In the genomic region with DNA sequence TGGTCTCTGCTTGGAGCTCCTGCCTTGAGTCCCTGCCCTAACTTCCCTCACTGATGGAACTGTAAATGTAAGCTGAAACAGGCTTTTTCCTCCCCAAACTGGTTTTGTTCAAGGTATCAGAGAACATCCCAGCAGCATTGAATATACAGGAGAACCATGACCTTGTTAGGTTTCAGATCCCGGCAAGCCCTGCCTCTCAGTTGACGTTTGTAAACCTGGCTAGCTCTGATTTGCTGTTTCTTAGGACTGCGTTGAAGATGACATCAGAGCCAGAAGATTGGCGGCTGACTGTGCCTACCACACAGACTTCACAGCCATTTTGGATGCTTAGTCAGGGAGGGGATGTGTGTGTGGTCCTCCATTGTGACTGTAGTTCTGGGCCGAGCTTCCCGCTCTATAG, we compare ENCODE assay signal across 18 mouse cellular contexts. TPM values are rescaled to one million over a fixed set of nuclear protein-coding genes. Genes with fewer than 3 reads are reported as not detected.
"Had no signal": no experiment of that assay in that cellular context is flagged by ENCODE, and none has a peak within 500 bp of the region (broad histone marks: within the 10 kb centered on the region; RNA-seq: fewer than 3 reads in every experiment).

No protein-coding gene starts in this region.

- H3K4me3 ChIP-seq: midbrain, embryonic 10.5 days; midbrain, embryonic 12.5 days; neural tube, embryonic 13.5 days; neural tube, embryonic 15.5 days had no signal

- ATAC-seq: midbrain, embryonic 16.5 days had no signal

- H3K9me3 ChIP-seq: neural tube, embryonic 13.5 days; neural tube, embryonic 15.5 days had no signal

- H3K36me3 ChIP-seq: neural tube, embryonic 13.5 days; neural tube, embryonic 15.5 days had no signal

- H3K27me3 ChIP-seq: neural tube, embryonic 13.5 days; neural tube, embryonic 15.5 days had no signal

- H3K27ac ChIP-seq: midbrain, embryonic 10.5 days; midbrain, embryonic 12.5 days; neural tube, embryonic 13.5 days; neural tube, embryonic 15.5 days had no signal

- DNase-seq: lung, embryonic 14.5 days; lung, postnatal 10 days; lung, postnatal 4 days; midbrain, embryonic 14.5 days; retina, postnatal 1 day; right cerebral cortex, adult 18-20 months; right cerebral cortex, postnatal 25 days; right cerebral cortex, postnatal 4 days; spleen, adult 18-20 months; thymus, adult 18-20 months; thymus, postnatal 14 days; thymus, postnatal 36 days had no signal

- H3K4me2 ChIP-seq: lung, embryonic 14.5 days; midbrain, embryonic 12.5 days; neural tube, embryonic 13.5 days; neural tube, embryonic 15.5 days had no signal

- H3K9ac ChIP-seq: lung, embryonic 14.5 days; midbrain, embryonic 12.5 days; neural tube, embryonic 13.5 days; neural tube, embryonic 15.5 days had no signal

RNA-seq across cellular contexts. Expression of a gene that starts 24.3 kb away (rescaled TPM):
- polyA plus RNA-seq: lung, embryonic 14.5 days; thymus, postnatal 0 days had no signal
